Mouse (Mus musculus) heart, postnatal 0 days (tissue): ENCODE results near the gene Rnase2b. TPM values are rescaled to one million over a fixed set of nuclear protein-coding genes. Genes with fewer than 3 reads are reported as not detected.

Experiments
- ATAC-seq: fragments of 200-750 bp; cut with Nextera tagmentation; 2 replicates; pipeline ENCODE4 v1.8.0; 2017; ENCODE audit warnings: low read depth, moderate number of reproducible peaks, moderate library complexity; ENCODE audit not compliant: insufficient read depth
- DNase-seq: peaks from one replicate; pipeline ENCODE4 v3.0.0-alpha.2; 2016; ENCODE audit warnings: low spot score
- H3K27ac ChIP-seq: fragments of 300-500 bp; sonication (generic); 2 replicates; pipeline ENCODE4 v1.5.1; 2014; ENCODE audit warnings: low read depth, mild to moderate bottlenecking
- H3K27me3 ChIP-seq: fragments of 300-500 bp; sonication (generic); 2 replicates; pipeline ENCODE4 v1.6.1; 2014; ENCODE audit warnings: low read length, mixed read lengths; ENCODE audit not compliant: control insufficient read depth, insufficient read depth
- H3K36me3 ChIP-seq: fragments of 300-500 bp; sonication (generic); replicated peaks from 2 replicates; pipeline ENCODE4 v1.6.1; 2014; ENCODE audit warnings: low read length, mixed read lengths; ENCODE audit not compliant: control insufficient read depth, insufficient read depth
- H3K4me1 ChIP-seq: fragments of 300-500 bp; sonication (generic); 2 replicates; pipeline ENCODE4 v1.6.1; 2014; ENCODE audit warnings: antibody characterized with exemption; ENCODE audit not compliant: control insufficient read depth, insufficient read depth
- H3K4me2 ChIP-seq: fragments of 300-500 bp; sonication (generic); 2 replicates; pipeline ENCODE4 v1.6.1; 2014; ENCODE audit warnings: low read depth, mild to moderate bottlenecking, low read length, moderate library complexity
- H3K4me3 ChIP-seq: fragments of 300-500 bp; sonication (generic); 2 replicates; pipeline ENCODE4 v1.5.1; 2014; ENCODE audit warnings: low read depth, low read length
- H3K9ac ChIP-seq: fragments of 300-500 bp; sonication (generic); replicated peaks from 2 replicates; pipeline ENCODE4 v1.6.1; 2014; ENCODE audit warnings: low read depth, low read length, mixed read lengths
- H3K9me3 ChIP-seq: fragments of 300-500 bp; sonication (generic); replicated peaks from 2 replicates; pipeline ENCODE4 v1.6.1; 2016; ENCODE audit warnings: low read length; ENCODE audit not compliant: control insufficient read depth
- CTCF ChIP-seq: IDR thresholded peaks from 2 replicates; pipeline ENCODE4 v1.5.1; 2016; ENCODE audit warnings: antibody characterized with exemption, control low read depth, low read depth
- EP300 ChIP-seq: IDR thresholded peaks from 2 replicates; pipeline ENCODE4 v1.6.1; 2016; ENCODE audit warnings: antibody characterized with exemption, low read depth
- WGBS: fragments of 180-500 bp; shearing (Covaris S2); extraction: QIAGEN DNeasy Blood & Tissue Kit; methylation state at CpG from one replicate; pipeline ENCODE4 v1.1.7; 2014; 5-methylcytosine and 5-hydroxymethylcytosine counted together
- polyA plus RNA-seq: library from polyadenylated mRNA; unstranded; fragments of >200 nt; fragmentation: Nextera tagmentation; extraction: Ambion mirVana; gene quantifications from 2 replicates; pipeline ENCODE4 v1.2.1, GENCODE M21; 2015
- total RNA-seq: library from RNA; depleted of rRNA; stranded (reverse); fragments of >200 nt; gene quantifications from 2 replicates; pipeline ENCODE4 v1.2.3, GENCODE M21; 2014; ENCODE audit warnings: low replicate concordance

The Rnase2b gene
- total and polyA plus RNA-seq, 2 experiments from 2014 or later = not detected

GRCm38 (mm10) chr14:51128775-51129623 lies 33.1 kb upstream of the Rnase2b start:
- Histone ChIP-seq H3K4me2 (no peak overlapping the region), H3K27ac (no peak overlapping the region), H3K4me1 (peaks cover 4% of the 10 kb centered on the region; the same call in 1 of the 2 replicates), H3K9ac (no peak overlapping the region), H3K27me3 (no peaks in the 10 kb centered on the region), H3K9me3 (0 out of 2 replicates have a peak, but pooled peaks cover 4% of the 10 kb centered on the region), H3K36me3 (no peaks in the 10 kb centered on the region), H3K4me3 (no peak overlapping the region)
- no peak for ATAC-seq
- TF ChIP-seq EP300 = no peak
- no peak for TF ChIP-seq CTCF
- DNase-seq = no peak
- 70% methylated on average over 9 of the region's 9 CpGs for WGBS

DNA sequence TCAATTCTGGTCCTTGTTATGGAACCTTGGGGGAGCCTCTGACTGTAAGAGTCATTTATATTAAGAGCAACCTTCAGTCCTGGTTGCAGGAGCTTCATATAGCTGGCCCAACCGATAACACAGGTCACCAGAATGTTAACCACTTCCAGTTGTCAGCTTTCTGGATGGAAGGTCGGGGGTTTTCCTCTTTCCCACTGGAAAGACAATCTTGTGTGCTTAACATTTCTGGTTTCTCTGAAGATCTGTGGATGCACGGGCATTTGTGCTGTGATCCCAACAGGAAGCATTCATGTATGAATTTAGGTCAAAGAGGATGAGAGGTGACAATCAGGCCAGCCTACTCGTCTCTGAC lies 32.5 kb upstream of the Rnase2b start:
- Histone ChIP-seq H3K4me1 (peaks cover 4% of the 10 kb centered on the region; the same call in 1 of the 2 replicates), H3K9ac (no peak overlapping the region), H3K27me3 (no peaks in the 10 kb centered on the region), H3K9me3 (0 out of 2 replicates have a peak, but pooled peaks cover 4% of the 10 kb centered on the region), H3K4me2 (no peak overlapping the region), H3K36me3 (no peaks in the 10 kb centered on the region), H3K4me3 (no peak overlapping the region), H3K27ac (no peak overlapping the region)
- WGBS = 44% methylated on average over 4 of the region's 4 CpGs
- TF ChIP-seq EP300 = no peak
- no peak for TF ChIP-seq CTCF
- ATAC-seq (no peak), DNase-seq (no peak)

- Histone ChIP-seq H3K4me1 (peaks cover 4% of the 10 kb centered on the region; the same call in 1 of the 2 replicates), H3K27me3 (no peaks in the 10 kb centered on the region), H3K36me3 (no peaks in the 10 kb centered on the region), H3K4me3 (no peak overlapping the region), H3K9me3 (0 out of 2 replicates have a peak, but pooled peaks cover 4% of the 10 kb centered on the region), H3K4me2 (no peak overlapping the region), H3K27ac (no peak overlapping the region), H3K9ac (no peak overlapping the region)
- WGBS = 53% methylated on average over 9 of the region's 9 CpGs
- DNase-seq (no peak), ATAC-seq (no peak)
- TF ChIP-seq CTCF = no peak
- no peak for TF ChIP-seq EP300
Observed at GRCm38 (mm10) chr14:51130315-51130940, 31.6 kb upstream of the Rnase2b start.

GRCm38 (mm10) chr14:51131086-51131815 lies 30.8 kb upstream of the Rnase2b start:
- H3K9me3 ChIP-seq = no peaks in the 10 kb centered on the region
- ATAC-seq = no peak
- TF ChIP-seq CTCF (no peak), EP300 (no peak)
- H3K4me3 ChIP-seq = no peak overlapping the region
- peaks cover 4% of the 10 kb centered on the region; the same call in 1 of the 2 replicates for H3K4me1 ChIP-seq
- H3K27me3 ChIP-seq = no peaks in the 10 kb centered on the region
- H3K9ac ChIP-seq = no peak overlapping the region
- no peak for DNase-seq
- no peak overlapping the region for H3K27ac ChIP-seq
- H3K4me2 ChIP-seq = no peak overlapping the region
- WGBS = 72% methylated on average over 7 of the region's 7 CpGs
- no peaks in the 10 kb centered on the region for H3K36me3 ChIP-seq

DNA sequence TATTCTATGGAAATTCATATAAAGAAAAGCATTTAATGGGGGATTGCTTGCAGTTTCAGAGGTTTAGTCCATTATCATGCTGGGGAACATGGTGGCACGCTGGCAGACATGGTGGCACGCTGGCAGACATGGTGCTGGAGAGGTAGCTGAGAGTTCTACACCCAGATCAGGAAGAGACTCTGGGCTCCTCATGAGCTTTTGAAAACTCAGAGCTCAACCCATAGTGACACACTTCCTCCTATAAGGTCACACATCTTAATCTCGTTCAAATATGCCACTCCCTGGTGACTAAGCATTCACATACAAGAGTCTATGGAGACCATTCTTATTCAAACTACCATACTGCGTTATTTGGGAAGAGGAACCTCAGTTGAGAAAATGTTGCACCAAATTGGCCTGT lies 29.7 kb upstream of the Rnase2b start:
- DNase-seq (no peak), ATAC-seq (no peak)
- Histone ChIP-seq H3K9me3 (no peaks in the 10 kb centered on the region), H3K36me3 (no peaks in the 10 kb centered on the region), H3K27ac (no peak overlapping the region), H3K9ac (no peak overlapping the region), H3K27me3 (no peaks in the 10 kb centered on the region), H3K4me3 (no peak overlapping the region), H3K4me2 (no peak overlapping the region), H3K4me1 (peaks cover 4% of the 10 kb centered on the region; the same call in 1 of the 2 replicates)
- TF ChIP-seq EP300 (no peak), CTCF (no peak)
- 88% methylated on average over 4 of the region's 4 CpGs for WGBS
